Mouse (Mus musculus): ENCODE results near the gene Crlf1. TPM values are rescaled to one million over a fixed set of nuclear protein-coding genes. Genes with fewer than 3 reads are reported as not detected.

The Crlf1 gene
- 29.3 and 30.7 TPM in 2 replicates for polyA plus RNA-seq (2015; fragmentation: Nextera tagmentation; extraction: Ambion mirVana)

GRCm38 (mm10) chr8:70492664-70493640 is at the start of gene Crlf1:
Gene Crlf1 (plus strand): TSS chr8:70493158.
- no peak within 1 kb of the TSS for H3K27ac ChIP-seq (ENCODE audit: low read length)
- peaks cover 100% of the 10 kb centered on the region for H3K27me3 ChIP-seq (ENCODE audit: insufficient read depth, low read length)
- WGBS = under 1% methylated on average over 56 of the region's 93 CpGs
- H3K9ac ChIP-seq (replicated peaks; ENCODE audit: low read length) = peak within 1 kb of the TSS; percentile 50
- ATAC-seq (ENCODE audit: low FRiP score, low TSS enrichment) = no peak
- H3K4me3 ChIP-seq (ENCODE audit: low read length) = peak within 1 kb of the TSS; percentile 45
- H3K36me3 ChIP-seq (ENCODE audit: insufficient read depth, low read length) = no peaks in the 10 kb centered on the region
- H3K9me3 ChIP-seq (ENCODE audit: low read length) = no peaks in the 10 kb centered on the region
- peak within 1 kb of the TSS; percentile 74 for H3K4me2 ChIP-seq (replicated peaks; ENCODE audit: low read depth, low read length)
- H3K4me1 ChIP-seq (ENCODE audit: insufficient read depth, low read length) = peaks cover 66% of the 10 kb centered on the region

GRCm38 (mm10) chr8:70443326-70443725 is 49.6 kb upstream of the Crlf1 start:
- ATAC-seq (ENCODE audit: low FRiP score, low TSS enrichment) = no peak
- Histone ChIP-seq H3K27ac (ENCODE audit: low read length) (no peak overlapping the region), H3K4me3 (ENCODE audit: low read length) (no peak overlapping the region), H3K4me1 (ENCODE audit: insufficient read depth, low read length) (peaks cover 7% of the 10 kb centered on the region), H3K9ac (replicated peaks; ENCODE audit: low read length) (no peak overlapping the region), H3K9me3 (ENCODE audit: low read length) (no peaks in the 10 kb centered on the region), H3K27me3 (ENCODE audit: insufficient read depth, low read length) (no peaks in the 10 kb centered on the region), H3K36me3 (ENCODE audit: insufficient read depth, low read length) (no peaks in the 10 kb centered on the region), H3K4me2 (replicated peaks; ENCODE audit: low read depth, low read length) (no peak overlapping the region)
- WGBS = 59% methylated on average over 4 of the region's 4 CpGs

- no peak overlapping the region for H3K9ac ChIP-seq (replicated peaks; ENCODE audit: low read length)
- no peak overlapping the region for H3K4me3 ChIP-seq (ENCODE audit: low read length)
- no peak overlapping the region for H3K4me2 ChIP-seq (replicated peaks; ENCODE audit: low read depth, low read length)
- H3K4me1 ChIP-seq (ENCODE audit: insufficient read depth, low read length) = no peaks in the 10 kb centered on the region
- no peak for ATAC-seq (ENCODE audit: low FRiP score, low TSS enrichment)
- H3K9me3 ChIP-seq (ENCODE audit: low read length) = no peaks in the 10 kb centered on the region
- no peaks in the 10 kb centered on the region for H3K27me3 ChIP-seq (ENCODE audit: insufficient read depth, low read length)
- H3K36me3 ChIP-seq (ENCODE audit: insufficient read depth, low read length) = peaks cover 12% of the 10 kb centered on the region; the same call in 1 of the 2 replicates
- WGBS = 67% methylated on average over 1 of the region's 1 CpGs
- H3K27ac ChIP-seq (ENCODE audit: low read length) = no peak overlapping the region
These were observed 47.0 kb upstream of the Crlf1 start for GRCm38 (mm10) chr8:70445988-70446387.

GRCm38 (mm10) chr8:70447639-70448420 is 45.1 kb upstream of the Crlf1 start:
- no peak overlapping the region for H3K4me2 ChIP-seq (replicated peaks; ENCODE audit: low read depth, low read length)
- H3K9ac ChIP-seq (replicated peaks; ENCODE audit: low read length) = no peak overlapping the region
- no peaks in the 10 kb centered on the region for H3K4me1 ChIP-seq (ENCODE audit: insufficient read depth, low read length)
- no peaks in the 10 kb centered on the region for H3K9me3 ChIP-seq (ENCODE audit: low read length)
- H3K4me3 ChIP-seq (ENCODE audit: low read length) = no peak overlapping the region
- peaks cover 30% of the 10 kb centered on the region for H3K36me3 ChIP-seq (ENCODE audit: insufficient read depth, low read length)
- WGBS = 68% methylated on average over 19 of the region's 19 CpGs
- H3K27ac ChIP-seq (ENCODE audit: low read length) = no peak overlapping the region
- H3K27me3 ChIP-seq (ENCODE audit: insufficient read depth, low read length) = no peaks in the 10 kb centered on the region
- no peak for ATAC-seq (ENCODE audit: low FRiP score, low TSS enrichment)

- no peak overlapping the region for H3K4me2 ChIP-seq (replicated peaks; ENCODE audit: low read depth, low read length)
- 67% methylated on average over 52 of the region's 52 CpGs for WGBS
- H3K36me3 ChIP-seq (ENCODE audit: insufficient read depth, low read length) = peaks cover 30% of the 10 kb centered on the region
These were observed 40.6 kb upstream of the Crlf1 start for GRCm38 (mm10) chr8:70452196-70452966.

GRCm38 (mm10) chr8:70453852-70454251 is 39.1 kb upstream of the Crlf1 start:
- Histone ChIP-seq H3K27me3 (ENCODE audit: insufficient read depth, low read length) (no peaks in the 10 kb centered on the region), H3K4me1 (ENCODE audit: insufficient read depth, low read length) (no peaks in the 10 kb centered on the region), H3K4me2 (replicated peaks; ENCODE audit: low read depth, low read length) (no peak overlapping the region), H3K4me3 (ENCODE audit: low read length) (no peak overlapping the region), H3K36me3 (ENCODE audit: insufficient read depth, low read length) (peaks cover 30% of the 10 kb centered on the region), H3K27ac (ENCODE audit: low read length) (no peak overlapping the region), H3K9me3 (ENCODE audit: low read length) (no peaks in the 10 kb centered on the region), H3K9ac (replicated peaks; ENCODE audit: low read length) (no peak overlapping the region)
- WGBS = 87% methylated on average over 5 of the region's 5 CpGs
- ATAC-seq (ENCODE audit: low FRiP score, low TSS enrichment) = no peak

More at GRCm38 (mm10) chr8:70452196-70452966, 40.6 kb upstream of the Crlf1 start:
- Histone ChIP-seq H3K9ac (replicated peaks; ENCODE audit: low read length) (no peak overlapping the region), H3K4me3 (ENCODE audit: low read length) (no peak overlapping the region), H3K4me1 (ENCODE audit: insufficient read depth, low read length) (no peaks in the 10 kb centered on the region), H3K27ac (ENCODE audit: low read length) (no peak overlapping the region), H3K9me3 (ENCODE audit: low read length) (no peaks in the 10 kb centered on the region), H3K27me3 (ENCODE audit: insufficient read depth, low read length) (no peaks in the 10 kb centered on the region)
- ATAC-seq (ENCODE audit: low FRiP score, low TSS enrichment) = no peak

GRCm38 (mm10) chr8:70456996-70457395 is 36.0 kb upstream of the Crlf1 start:
- no peaks in the 10 kb centered on the region for H3K4me1 ChIP-seq (ENCODE audit: insufficient read depth, low read length)

GRCm38 (mm10) chr8:70457882-70458281 is 35.1 kb upstream of the Crlf1 start:
- no peak for ATAC-seq (ENCODE audit: low FRiP score, low TSS enrichment)
- Histone ChIP-seq H3K4me1 (ENCODE audit: insufficient read depth, low read length) (no peaks in the 10 kb centered on the region), H3K27ac (ENCODE audit: low read length) (no peak overlapping the region), H3K27me3 (ENCODE audit: insufficient read depth, low read length) (no peaks in the 10 kb centered on the region), H3K4me2 (replicated peaks; ENCODE audit: low read depth, low read length) (no peak overlapping the region), H3K36me3 (ENCODE audit: insufficient read depth, low read length) (no peaks in the 10 kb centered on the region), H3K9me3 (ENCODE audit: low read length) (no peaks in the 10 kb centered on the region; the same call in 1 of the 2 replicates), H3K9ac (replicated peaks; ENCODE audit: low read length) (no peak overlapping the region), H3K4me3 (ENCODE audit: low read length) (no peak overlapping the region)
- WGBS = 86% methylated on average over 6 of the region's 6 CpGs

More at GRCm38 (mm10) chr8:70456996-70457395, 36.0 kb upstream of the Crlf1 start:
- Histone ChIP-seq H3K4me2 (replicated peaks; ENCODE audit: low read depth, low read length) (no peak overlapping the region), H3K9ac (replicated peaks; ENCODE audit: low read length) (no peak overlapping the region), H3K4me3 (ENCODE audit: low read length) (no peak overlapping the region), H3K27me3 (ENCODE audit: insufficient read depth, low read length) (no peaks in the 10 kb centered on the region), H3K27ac (ENCODE audit: low read length) (no peak overlapping the region), H3K36me3 (ENCODE audit: insufficient read depth, low read length) (peaks cover 7% of the 10 kb centered on the region), H3K9me3 (ENCODE audit: low read length) (no peaks in the 10 kb centered on the region; the same call in 1 of the 2 replicates)
- WGBS = 85% methylated on average over 1 of the region's 1 CpGs
- no peak for ATAC-seq (ENCODE audit: low FRiP score, low TSS enrichment)

GRCm38 (mm10) chr8:70458462-70458861 is 34.5 kb upstream of the Crlf1 start:
- no peak overlapping the region for H3K4me2 ChIP-seq (replicated peaks; ENCODE audit: low read depth, low read length)

More at GRCm38 (mm10) chr8:70458462-70458861, 34.5 kb upstream of the Crlf1 start:
- WGBS = 82% methylated on average over 3 of the region's 3 CpGs
- Histone ChIP-seq H3K36me3 (ENCODE audit: insufficient read depth, low read length) (no peaks in the 10 kb centered on the region), H3K4me1 (ENCODE audit: insufficient read depth, low read length) (no peaks in the 10 kb centered on the region), H3K27ac (ENCODE audit: low read length) (no peak overlapping the region), H3K4me3 (ENCODE audit: low read length) (no peak overlapping the region), H3K9ac (replicated peaks; ENCODE audit: low read length) (no peak overlapping the region), H3K9me3 (ENCODE audit: low read length) (no peaks in the 10 kb centered on the region; the same call in 1 of the 2 replicates), H3K27me3 (ENCODE audit: insufficient read depth, low read length) (no peaks in the 10 kb centered on the region)
- ATAC-seq (ENCODE audit: low FRiP score, low TSS enrichment) = no peak

Data from kidney, embryonic 16.5 days (tissue).